Mouse (Mus musculus): ENCODE measurements around the gene Shf.

GRCm38 (mm10) chr2:122299911-122300655 lies 68.9 kb downstream of the Shf start:
- TF ChIP-seq POLR2A (IDR thresholded peaks at IDR 0.05; ENCODE audit: borderline replicate concordance, extremely low read depth, insufficient read depth, insufficient read length, poor library complexity, severe bottlenecking): no peak
- TF ChIP-seq CTCF (IDR thresholded peaks at IDR 0.05; ENCODE audit: borderline replicate concordance, extremely low read depth, insufficient read depth, insufficient read length): no peak
